Mouse (Mus musculus) thymus, postnatal 36 days (tissue): ENCODE results near the gene Gm9803.
A peak's percentile ranks its signal among the peaks of the same experiment; 100 is the strongest.

Experiments used
- DNase-seq, 2 experiments: peaks; one replicate each; pipeline ENCODE4 v3.0.0; 2022; ENCODE audit warnings: mixed read lengths in 2 of 2

Gene Gm9803

DNA sequence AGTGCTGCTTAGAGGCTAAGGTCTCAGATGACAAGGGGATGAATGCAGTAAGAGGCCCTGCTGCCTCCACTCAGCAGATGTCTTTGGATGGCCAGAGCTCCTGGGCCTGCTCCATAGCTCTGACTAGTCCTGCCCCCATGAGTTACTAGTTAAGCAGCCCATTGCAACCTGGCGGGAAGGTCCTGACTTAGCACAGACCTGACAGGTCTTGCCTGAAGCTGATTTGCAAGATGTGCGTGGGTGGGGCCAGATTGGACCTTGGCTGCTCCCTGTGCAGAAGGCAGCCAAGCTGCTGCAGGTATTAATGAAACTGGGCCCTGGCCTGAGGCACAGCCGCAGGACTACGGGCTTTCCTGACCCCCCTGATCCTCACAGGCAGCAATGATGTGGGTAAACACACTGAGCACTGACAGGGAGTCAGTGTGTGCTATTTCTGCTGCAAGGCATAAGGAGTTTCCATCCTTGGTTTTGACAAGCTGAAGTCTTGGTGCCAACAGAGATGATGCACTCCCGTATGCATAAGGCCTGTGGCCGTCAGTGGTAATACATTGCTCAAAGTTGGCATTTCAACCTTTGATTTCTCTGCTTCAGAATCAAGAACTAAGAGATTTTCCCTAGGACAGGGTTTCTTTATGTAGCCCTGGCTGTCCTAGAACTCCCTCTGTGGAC is 6.8 kb upstream of the Gm9803 start:
- no peak for DNase-seq

DNA sequence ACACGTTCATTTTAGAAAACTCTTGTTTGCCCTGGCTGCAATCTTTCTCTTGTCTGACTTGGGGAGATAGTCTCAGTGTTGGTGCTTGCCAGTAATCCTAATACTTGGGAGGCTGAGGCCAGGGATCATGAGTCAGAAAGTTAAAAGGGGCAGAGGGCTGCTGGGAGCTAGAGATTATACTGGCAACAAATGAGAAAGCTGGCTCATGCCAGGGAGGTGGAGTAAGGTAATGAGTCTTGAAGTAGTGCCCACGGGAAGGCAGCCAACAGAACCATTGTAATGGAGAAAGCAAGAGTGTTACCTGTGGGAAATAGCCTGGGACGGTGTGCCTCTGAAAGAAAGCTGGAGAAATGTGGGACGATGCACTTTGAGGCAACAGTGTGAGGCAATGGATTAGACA is 6.0 kb upstream of the Gm9803 start:
- no peak for DNase-seq

DNA sequence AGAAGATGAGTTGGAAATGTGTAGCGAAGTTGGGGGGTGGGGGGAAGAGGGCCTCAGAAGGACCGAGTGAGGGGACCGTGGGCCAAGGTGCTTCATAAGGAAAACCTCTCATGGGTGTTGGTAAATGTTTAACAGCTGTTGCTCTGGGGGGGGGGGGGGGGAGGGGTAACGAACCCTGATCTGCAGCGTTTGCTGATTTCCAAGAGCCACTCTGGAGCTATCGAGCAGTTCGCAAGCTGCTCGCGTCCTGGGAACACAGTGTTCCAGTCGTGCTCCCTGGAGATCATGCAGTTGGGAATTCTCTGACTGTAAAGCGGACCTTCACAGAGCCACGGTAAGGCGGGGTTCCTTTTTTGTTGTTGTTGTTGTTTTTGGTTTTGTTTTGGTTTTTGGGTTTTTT is 5.5 kb upstream of the Gm9803 start:
- no peak for DNase-seq

DNA sequence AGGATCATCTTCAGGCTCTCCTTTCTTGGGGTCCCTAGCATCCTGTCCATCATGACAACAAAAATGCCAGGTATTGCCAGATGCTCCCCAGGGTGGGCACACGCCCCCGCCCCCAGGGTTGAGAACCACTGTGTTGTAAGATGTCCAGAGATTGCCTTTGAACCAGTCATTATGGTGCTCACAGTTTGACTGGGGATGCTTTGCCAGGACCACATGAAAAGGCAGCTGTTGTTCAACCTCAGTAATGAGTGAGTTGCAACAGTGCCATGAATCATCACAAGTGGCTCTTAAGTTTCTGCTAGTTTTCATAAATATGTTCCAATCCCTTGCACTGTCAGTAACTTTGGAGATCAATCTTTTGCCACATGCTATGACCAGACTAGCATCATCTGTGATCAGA is 3.9 kb upstream of the Gm9803 start:
- no peak for DNase-seq

DNA sequence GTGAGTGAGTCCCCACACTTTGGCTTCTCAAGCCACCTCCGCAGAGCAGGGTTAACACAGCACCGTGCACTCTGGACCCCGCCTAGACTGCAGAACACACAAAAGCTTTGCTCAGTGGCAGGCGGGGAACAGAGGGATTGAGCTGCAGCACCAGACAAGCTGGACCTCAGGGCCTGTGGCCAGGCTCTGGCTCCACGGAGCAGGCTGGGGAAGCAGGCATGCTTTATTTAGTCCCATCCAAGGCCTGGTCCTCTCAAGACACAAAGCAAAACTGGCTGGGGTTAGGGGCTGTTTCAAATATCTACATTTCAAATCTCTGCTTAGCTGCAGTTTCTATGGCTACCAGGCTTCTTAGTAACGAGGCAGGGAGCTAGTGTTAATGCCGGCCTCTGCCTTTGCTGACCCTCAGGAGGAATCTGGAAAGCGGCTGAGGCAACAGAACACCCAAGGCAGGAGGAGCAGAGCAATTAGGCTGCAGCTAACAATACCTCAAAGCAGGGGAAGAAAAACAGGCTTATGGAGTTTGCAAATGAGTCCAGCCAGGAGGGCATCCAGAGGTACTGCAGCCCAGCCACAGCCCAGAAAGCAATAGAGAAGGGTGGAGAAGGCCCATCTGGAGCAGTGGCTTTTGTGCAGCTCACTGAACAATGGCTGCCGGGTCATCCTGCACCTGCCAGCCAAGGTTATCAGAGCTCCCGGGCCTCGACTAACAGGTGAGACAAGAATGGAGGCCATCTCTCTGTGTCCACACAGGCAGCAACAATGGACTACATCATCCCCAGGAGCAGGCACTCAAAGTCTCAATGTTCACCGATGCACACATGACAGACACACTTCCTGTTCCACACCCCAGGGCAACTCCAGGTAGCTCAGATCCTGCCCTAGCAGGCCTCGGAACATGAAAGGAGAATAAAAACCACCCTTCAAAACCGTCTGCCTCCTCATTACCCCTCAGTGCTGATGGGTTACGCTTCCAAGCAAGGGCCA is 3.7 kb downstream of the Gm9803 start:
- no peak for DNase-seq

DNA sequence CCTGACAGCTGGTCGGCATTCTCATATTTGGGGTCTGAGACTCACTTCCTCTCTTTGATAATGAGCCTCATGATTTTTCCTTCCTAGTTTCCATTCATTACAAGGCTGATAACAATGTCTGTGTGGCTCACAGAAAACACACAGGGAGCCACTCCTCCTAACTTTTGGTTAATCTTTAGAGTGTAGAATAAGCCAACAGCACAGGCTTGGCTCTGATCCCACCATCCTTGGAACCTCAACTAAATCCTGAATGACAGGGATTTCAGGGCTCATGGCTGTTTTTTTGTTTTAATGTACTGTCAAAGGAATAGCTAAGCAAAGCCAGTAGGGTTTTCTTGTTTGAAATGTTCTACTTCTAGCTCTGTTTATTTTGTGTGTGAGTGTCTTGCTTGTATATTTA is 10.5 kb downstream of the Gm9803 start:
- DNase-seq, result no peak

DNA sequence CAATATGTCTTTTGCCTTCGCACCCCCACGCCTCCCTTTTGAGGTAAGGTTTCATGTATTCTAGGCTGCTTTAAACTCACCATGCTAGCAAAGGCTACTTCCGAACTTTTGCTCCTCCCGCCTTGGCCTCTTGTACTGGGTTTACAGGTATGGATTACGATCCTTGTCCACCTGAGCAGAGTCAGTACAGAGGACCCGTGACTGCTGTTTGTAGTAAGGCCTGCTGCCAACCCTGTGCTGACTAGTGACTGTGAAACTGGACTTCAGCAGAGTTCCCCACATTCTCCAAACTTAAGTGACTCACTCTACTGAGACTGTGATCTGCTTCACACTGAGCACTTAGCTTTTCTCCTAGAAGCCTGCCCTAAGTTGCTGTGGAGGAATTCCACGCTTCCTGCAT is 13.8 kb downstream of the Gm9803 start:
- DNase-seq, result no peak

DNA sequence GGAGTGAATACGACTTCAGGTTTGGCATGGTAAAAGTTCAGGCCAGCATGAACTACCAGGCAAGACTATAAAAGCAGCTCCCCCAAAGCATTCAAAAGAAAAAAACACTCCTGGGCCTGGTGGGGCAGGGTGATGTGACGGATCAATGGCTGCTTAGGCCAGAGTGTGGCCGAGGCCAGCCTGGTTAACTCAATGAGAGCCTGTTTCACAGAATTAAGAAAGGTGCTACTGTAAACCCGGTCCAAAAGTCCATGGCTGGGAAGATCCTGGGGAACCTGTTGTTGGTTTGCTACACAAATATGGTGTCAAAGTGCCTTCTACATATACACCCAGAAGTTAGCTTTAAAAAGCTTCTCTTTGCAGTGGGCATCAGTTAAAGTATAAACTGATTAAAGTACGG is 14.9 kb downstream of the Gm9803 start:
- no peak for DNase-seq

DNA sequence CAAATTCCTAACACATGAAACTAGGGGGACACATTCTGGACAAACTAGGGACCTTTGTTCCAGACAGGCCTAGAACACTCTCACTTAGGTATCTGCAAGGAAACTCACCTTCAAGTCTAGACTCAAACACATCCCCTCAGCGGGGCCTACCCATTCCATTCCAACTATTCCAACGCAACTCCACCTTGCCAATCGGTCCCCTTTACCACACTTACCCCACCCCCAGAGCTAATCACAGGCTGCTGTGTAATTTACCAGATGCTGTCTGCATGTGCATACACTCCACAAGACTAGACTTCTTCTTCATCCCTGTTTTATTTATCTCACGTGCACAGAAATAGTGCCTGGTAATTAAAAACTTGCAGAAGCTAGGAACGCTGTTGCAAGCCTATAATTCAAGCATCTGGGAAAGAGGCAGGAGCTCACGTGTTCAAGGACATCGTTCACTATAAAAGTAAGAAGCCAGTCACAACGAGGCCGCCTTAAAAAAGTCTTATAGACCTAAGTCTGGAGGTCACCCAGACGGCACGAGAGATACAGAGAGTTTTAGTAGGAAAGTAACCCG is 15.9 kb downstream of the Gm9803 start:
- DNase-seq, result peak in 1 of 2 experiments; percentile 4

DNA sequence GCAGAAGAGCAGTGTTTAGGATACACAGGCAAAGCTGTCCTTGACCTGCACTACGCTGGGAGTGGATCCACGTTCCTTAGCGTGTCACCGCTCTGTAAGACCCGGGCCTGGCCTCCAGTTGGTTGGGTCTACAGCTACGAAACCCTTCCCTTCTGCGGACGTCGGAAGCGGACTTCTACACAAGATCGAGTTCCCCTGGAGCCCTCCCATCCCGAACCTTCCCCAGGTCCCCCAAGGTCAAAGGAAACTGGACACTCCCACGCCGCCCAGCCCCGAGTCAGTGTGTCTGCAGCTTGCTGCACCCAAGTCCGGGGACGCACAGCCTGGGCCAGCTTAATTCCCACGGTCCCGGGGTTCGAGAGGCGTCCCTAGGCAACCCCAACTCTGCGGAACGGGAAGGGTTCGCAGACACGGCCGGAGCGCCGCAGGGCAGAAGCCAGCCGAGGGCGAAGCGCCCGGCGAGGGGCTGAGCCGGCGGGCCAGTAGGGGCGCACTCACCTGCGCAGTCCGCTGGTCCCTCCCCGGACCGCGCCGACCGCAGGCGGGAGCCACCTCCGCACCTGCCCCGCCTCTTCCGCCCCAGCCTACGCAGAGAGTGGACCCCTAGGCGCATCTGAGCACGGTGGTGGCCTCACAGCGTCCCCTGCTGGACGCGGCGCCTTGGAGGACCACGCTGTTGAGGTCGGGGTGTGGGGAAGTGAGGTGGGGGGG is 16.7 kb downstream of the Gm9803 start, which contains the start of gene 1700021F05Rik:
TSS of gene 1700021F05Rik (minus strand) at position 553 of the 711 bp plus-strand sequence.
- DNase-seq, result peak; percentile 97

DNA sequence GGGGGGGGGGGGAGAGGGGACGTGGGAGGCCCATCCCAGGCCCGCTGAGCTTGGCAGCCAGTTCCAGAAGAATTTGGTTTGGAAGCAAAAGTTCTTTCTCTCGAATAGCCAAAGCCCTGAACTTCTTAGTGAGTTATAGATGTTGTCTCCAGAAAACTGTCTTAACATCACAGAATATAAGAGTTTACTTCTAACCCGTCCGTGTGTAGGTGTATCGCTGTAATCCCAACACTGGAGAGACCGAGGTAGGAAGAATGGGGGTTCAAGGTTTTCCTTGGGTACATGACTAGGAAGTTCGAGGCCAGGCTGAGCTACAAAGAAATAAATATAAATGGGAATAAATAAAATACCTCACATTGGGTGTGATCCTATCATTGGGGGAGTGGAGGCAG is 17.3 kb downstream of the Gm9803 start:
- DNase-seq, result no peak

DNA sequence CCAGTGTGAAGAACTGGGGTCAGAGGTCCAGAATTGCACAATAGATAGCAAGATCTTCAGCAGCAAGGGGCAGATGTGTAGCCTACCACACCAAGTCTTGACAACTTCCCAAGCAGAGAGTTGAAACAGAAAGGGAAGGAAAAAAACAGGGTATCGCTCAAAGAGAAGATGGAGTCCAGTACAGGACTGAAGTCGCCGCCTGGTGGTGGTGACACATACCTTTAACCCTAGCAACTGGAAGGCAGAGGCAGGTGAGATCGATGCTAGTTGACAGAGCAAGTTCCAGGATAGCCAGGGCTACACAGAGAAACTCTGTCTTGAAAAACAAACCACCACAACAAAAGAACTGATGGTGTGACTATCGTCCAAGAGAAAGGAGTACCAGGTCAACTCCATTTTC is 25.5 kb downstream of the Gm9803 start:
- no peak for DNase-seq

DNA sequence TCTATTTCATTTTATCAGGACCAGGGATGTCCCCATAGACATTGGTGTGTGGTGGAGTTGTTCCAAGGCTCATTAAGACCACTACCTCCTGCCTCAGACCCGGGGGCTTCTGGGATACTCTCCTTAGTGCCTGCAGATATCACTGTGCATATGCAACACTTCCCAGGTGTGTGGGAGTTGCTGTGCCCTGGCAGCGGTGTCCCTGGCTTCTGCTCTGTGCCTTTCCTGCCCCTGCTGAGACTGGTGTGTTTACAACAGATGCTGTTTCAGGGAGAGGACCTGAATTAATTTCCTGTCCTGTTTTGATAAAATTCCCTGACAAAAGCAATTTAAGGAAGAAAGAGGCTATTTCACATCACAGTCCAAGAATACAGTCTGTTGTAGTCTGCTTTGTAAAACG is 27.0 kb downstream of the Gm9803 start:
- no peak for DNase-seq

DNA sequence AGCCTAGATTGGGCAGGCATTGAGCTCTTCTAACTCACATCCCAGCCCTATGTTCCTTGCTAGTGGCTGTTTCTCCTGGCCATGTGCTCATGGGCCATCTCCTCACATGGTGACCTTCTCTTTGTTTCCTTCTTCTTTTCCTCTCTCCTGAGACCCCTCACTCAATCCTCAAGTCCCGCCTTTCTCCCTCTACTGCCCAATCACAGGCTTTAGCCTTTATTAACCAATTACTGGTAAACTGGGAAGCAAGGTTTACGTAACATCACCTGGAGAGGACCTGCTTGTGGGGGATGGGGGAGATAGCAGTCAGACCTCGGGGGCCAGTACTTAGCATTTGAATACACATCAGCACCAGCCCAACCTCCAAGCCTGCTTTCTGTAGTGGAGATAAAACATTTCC is 27.5 kb downstream of the Gm9803 start:
- no peak for DNase-seq

DNA sequence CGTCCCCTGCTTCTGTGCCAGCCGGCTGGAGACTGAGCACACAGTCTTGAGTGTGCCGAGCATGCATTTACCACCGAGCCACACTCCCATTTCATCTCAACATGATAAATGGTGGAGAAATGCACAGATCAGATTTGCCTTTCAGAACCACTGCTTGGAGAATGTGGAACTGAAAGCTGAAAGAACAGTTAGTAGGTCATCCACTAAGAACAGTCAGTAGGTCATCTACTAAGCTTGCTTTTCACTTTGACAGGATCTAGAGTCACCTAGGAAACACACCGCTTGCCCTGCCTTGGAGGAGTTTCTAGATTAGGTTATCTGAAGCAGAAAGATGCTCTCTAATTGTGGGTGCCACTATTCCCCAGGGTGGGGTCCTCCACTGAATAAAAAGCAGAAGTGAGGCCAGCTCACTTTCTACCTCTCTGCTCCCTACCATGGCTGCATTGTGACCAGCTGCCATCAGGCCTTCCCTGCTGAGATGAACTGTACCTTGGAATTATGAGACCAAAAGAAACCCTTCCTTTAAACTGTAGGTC is 33.8 kb downstream of the Gm9803 start:
- no peak for DNase-seq

DNA sequence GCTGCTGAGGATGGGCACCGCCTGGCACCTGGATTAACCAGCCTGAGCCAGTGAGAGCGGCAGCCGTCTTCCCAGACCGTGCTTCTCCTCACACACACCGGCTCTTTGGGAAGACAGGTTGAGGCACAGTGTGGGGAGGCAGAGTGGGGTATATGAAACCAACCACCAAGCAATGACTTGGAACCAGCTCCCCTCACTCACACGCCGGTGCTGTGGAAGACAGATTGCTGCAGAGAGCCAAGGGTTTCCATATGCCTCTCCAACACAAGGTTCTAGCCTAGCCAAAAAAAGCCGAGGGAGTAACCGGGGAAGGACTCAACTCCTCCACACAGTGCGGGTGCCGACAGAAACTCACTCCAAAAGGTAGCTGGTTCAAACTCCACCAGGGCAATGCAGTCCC is 35.4 kb downstream of the Gm9803 start:
- DNase-seq, result no peak

DNA sequence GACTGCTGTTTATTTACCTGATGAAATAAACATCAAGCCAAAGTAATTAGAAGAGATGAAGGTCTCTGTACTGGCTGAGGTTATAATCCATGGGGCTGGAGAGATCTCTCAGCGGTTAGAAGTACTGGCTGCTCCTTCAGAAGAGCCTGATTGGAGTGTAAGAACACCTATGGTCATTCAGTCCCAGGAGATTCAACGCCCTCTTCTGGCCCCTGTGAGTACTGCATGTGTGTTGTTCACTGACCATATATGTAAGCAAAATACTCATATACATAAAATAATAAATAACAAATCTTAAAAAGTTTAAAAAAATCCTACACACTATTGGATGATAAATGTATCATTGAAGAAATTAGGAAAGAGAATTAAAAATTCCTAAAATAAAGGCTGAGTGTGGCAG is 36.9 kb downstream of the Gm9803 start:
- DNase-seq, result no peak

DNA sequence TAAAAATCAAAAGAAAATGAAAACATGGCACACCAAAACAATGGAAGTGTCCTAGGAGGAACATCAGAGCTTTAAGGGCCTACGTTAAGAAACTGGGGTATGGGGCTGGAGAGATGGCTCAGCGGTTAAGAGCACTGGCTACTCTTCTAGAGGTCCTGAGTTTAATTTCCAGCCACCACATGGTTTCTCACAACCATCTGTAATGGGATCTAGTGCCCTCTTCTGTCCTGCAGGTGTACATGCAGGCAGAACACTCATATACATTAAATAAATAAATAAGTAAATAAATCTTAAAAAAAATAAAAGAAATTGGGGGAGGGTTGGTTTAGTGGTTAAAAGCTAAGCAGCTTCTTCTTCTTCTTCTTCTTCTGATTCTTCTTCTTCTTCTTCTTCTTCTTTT is 37.4 kb downstream of the Gm9803 start:
- no peak for DNase-seq
